Mouse (Mus musculus) inflammation-experienced regulatory T-cells, adult 16 weeks (primary cell): ENCODE results near the gene Cnih2. TPM values are rescaled to one million over a fixed set of nuclear protein-coding genes. Genes with fewer than 3 reads are reported as not detected.

Experiments used
- polyA plus RNA-seq: library from polyadenylated mRNA; unstranded; fragments of 100-300 nt; shearing (Covaris generic); gene quantifications from one replicate; pipeline ENCODE4 v1.2.1, GENCODE M21; 2017

The Cnih2 gene
- 1.4 TPM for polyA plus RNA-seq

GRCm38 (mm10) chr19:5098363-5099143 is at the start of gene Cnih2:
Gene Cnih2, minus strand, starts transcription at chr19:5098521.

GRCm38 (mm10) chr19:5118384-5118698 is 20.0 kb upstream of the Cnih2 start, which contains the start of gene Klc2:
Gene Klc2, minus strand, starts transcription at chr19:5118560.

GRCm38 (mm10) chr19:5106731-5107191 is 8.4 kb upstream of the Cnih2 start, which contains the start of gene Rab1b:
Gene Rab1b, minus strand, starts transcription at chr19:5107072.

GRCm38 (mm10) chr19:5087884-5088728 is 10.2 kb downstream of the Cnih2 start, which contains the start of gene Yif1a:
Gene Yif1a, plus strand, starts transcription at chr19:5088538.

GRCm38 (mm10) chr19:5085145-5085863 is 13.0 kb downstream of the Cnih2 start, which contains the start of gene Tmem151a:
Gene Tmem151a, minus strand, starts transcription at chr19:5085531.

GRCm38 (mm10) chr19:5067867-5068569 is 30.3 kb downstream of the Cnih2 start, which contains the start of gene Cd248:
Gene Cd248, plus strand, starts transcription at chr19:5068078.

GRCm38 (mm10) chr19:5050047-5050905 is 48.0 kb downstream of the Cnih2 start, which contains the start of gene Rin1:
Gene Rin1, plus strand, starts transcription at chr19:5050481.

Other genes starting within 250 kb of the Cnih2 start
- gene Ctsf, start 243.4 kb downstream of the Cnih2 start, polyA plus RNA-seq, result 15.1 TPM
- gene Actn3, start 220.6 kb downstream of the Cnih2 start, polyA plus RNA-seq, result 0.21 TPM
- 10.3 TPM for gene Zdhhc24, start 219.9 kb downstream of the Cnih2 start, polyA plus RNA-seq
- gene Bbs1, start 191.9 kb downstream of the Cnih2 start, polyA plus RNA-seq, result 1.4 TPM
- 131 TPM for gene Dpp3, start 170.2 kb downstream of the Cnih2 start, polyA plus RNA-seq
- 1.4 TPM for gene Peli3, start 155.4 kb downstream of the Cnih2 start, polyA plus RNA-seq
- 69.8 TPM for gene Mrpl11, start 136.4 kb downstream of the Cnih2 start, polyA plus RNA-seq
- 1.7 TPM for gene Npas4, start 108.2 kb downstream of the Cnih2 start, polyA plus RNA-seq
- 2.2 TPM for gene Slc29a2, start 74.7 kb downstream of the Cnih2 start, polyA plus RNA-seq
- gene B4gat1, start 59.7 kb downstream of the Cnih2 start, polyA plus RNA-seq, result 26.1 TPM
- gene AC124502.3, start 59.6 kb downstream of the Cnih2 start, polyA plus RNA-seq, result 1.5 TPM
- gene Brms1, start 57.2 kb downstream of the Cnih2 start, polyA plus RNA-seq, result 107 TPM
- gene Rin1, start 48.0 kb downstream of the Cnih2 start, polyA plus RNA-seq, result 0.17 TPM
- not detected for gene Cd248, start 30.4 kb downstream of the Cnih2 start, polyA plus RNA-seq
- gene Tmem151a, start 13.0 kb downstream of the Cnih2 start, polyA plus RNA-seq, result not detected
- gene Yif1a, start 10.0 kb downstream of the Cnih2 start, polyA plus RNA-seq, result 68.9 TPM
- 256 TPM for gene Rab1b, start 8.6 kb upstream of the Cnih2 start, polyA plus RNA-seq
- 3.6 TPM for gene Klc2, start 20.0 kb upstream of the Cnih2 start, polyA plus RNA-seq
- 26.5 TPM for gene Pacs1, start 174.6 kb upstream of the Cnih2 start, polyA plus RNA-seq
- gene Sf3b2, start 196.9 kb upstream of the Cnih2 start, polyA plus RNA-seq, result 444 TPM
- not detected for gene Gal3st3, start 199.8 kb upstream of the Cnih2 start, polyA plus RNA-seq
- not detected for gene Catsper1, start 237.2 kb upstream of the Cnih2 start, polyA plus RNA-seq